Mouse (Mus musculus) natural killer cell, adult 2 months (primary cell): Measurements from ENCODE around the gene Plppr3.

Source experiments
- DNase-seq, 2 experiments: peaks; one replicate each; pipeline ENCODE4 v3.0.0; 2022; ENCODE audit warnings: low spot score in 2 of 2

Gene Plppr3

GRCm38 (mm10) chr10:79852827-79853226 lies 21.6 kb downstream of the Plppr3 start:
- DNase-seq: no peak

- DNase-seq: no peak
Observed at GRCm38 (mm10) chr10:79852107-79852789, 22.2 kb downstream of the Plppr3 start.

- no peak for DNase-seq
Observed at GRCm38 (mm10) chr10:79851653-79852052, 22.8 kb downstream of the Plppr3 start.

- no peak for DNase-seq
Observed at GRCm38 (mm10) chr10:79849941-79850628, 24.3 kb downstream of the Plppr3 start.

GRCm38 (mm10) chr10:79846553-79846952 lies 27.9 kb downstream of the Plppr3 start:
- DNase-seq: no peak

- DNase-seq: no peak
Observed at GRCm38 (mm10) chr10:79843476-79843875, 31.0 kb downstream of the Plppr3 start.

GRCm38 (mm10) chr10:79842322-79842721 lies 32.1 kb downstream of the Plppr3 start:
- DNase-seq: no peak

- DNase-seq: no peak
Observed at GRCm38 (mm10) chr10:79840644-79841551, 33.5 kb downstream of the Plppr3 start.

GRCm38 (mm10) chr10:79840091-79840490 lies 34.3 kb downstream of the Plppr3 start:
- no peak for DNase-seq

- no peak for DNase-seq
Observed at GRCm38 (mm10) chr10:79838151-79838550, 36.3 kb downstream of the Plppr3 start.

GRCm38 (mm10) chr10:79836918-79837317 lies 37.5 kb downstream of the Plppr3 start:
- no peak for DNase-seq

GRCm38 (mm10) chr10:79834769-79835398 lies 39.5 kb downstream of the Plppr3 start:
- DNase-seq: peak; percentile 63 to 76

- no peak for DNase-seq
Observed at GRCm38 (mm10) chr10:79832786-79833181, 41.6 kb downstream of the Plppr3 start.

GRCm38 (mm10) chr10:79832026-79832785 lies 42.2 kb downstream of the Plppr3 start:
- peak; percentile 28 to 55 for DNase-seq

- no peak for DNase-seq
Observed at GRCm38 (mm10) chr10:79831583-79831982, 42.9 kb downstream of the Plppr3 start.

GRCm38 (mm10) chr10:79824413-79824812 lies 50.0 kb downstream of the Plppr3 start:
- no peak for DNase-seq

- no peak for DNase-seq
Observed at GRCm38 (mm10) chr10:79823011-79823410, 51.4 kb downstream of the Plppr3 start.

GRCm38 (mm10) chr10:79822372-79822771 lies 52.1 kb downstream of the Plppr3 start:
- no peak for DNase-seq

GRCm38 (mm10) chr10:79821731-79822130 lies 52.7 kb downstream of the Plppr3 start:
- DNase-seq: no peak

- no peak for DNase-seq
Observed at GRCm38 (mm10) chr10:79820782-79821181, 53.7 kb downstream of the Plppr3 start, which contains the start of gene Misp. Gene Misp, plus strand, starts transcription at chr10:79820989.

- no peak for DNase-seq
Observed at GRCm38 (mm10) chr10:79820277-79820676, 54.2 kb downstream of the Plppr3 start.
